Mouse (Mus musculus) monocyte, adult 5-6 weeks (primary cell): ENCODE measurements at regions not wholly inside any gene's neighbourhood (a gene's known extent, or its start where the extent isn't known, plus 50 kb on each side); places are given as distances from the start of the nearest gene placed in this dataset.

Source experiments
- ATAC-seq: fragments of 153-309, 156-312 bp; replicated peaks from 2 replicates; pipeline ENCODE4 v1.8.0; 2017; ENCODE audit warnings: mild to moderate bottlenecking; ENCODE audit not compliant: low TSS enrichment, insufficient number of reproducible peaks, severe bottlenecking, poor library complexity, low FRiP score

GRCm38 (mm10) chr2:133474174-133474573 lies 77.8 kb upstream of the Bmp2 start:
- ATAC-seq, result no peak

- no peak for ATAC-seq
Measured at GRCm38 (mm10) chr2:133480870-133481269, 71.1 kb upstream of the Bmp2 start.

GRCm38 (mm10) chr2:133481305-133481704 lies 70.7 kb upstream of the Bmp2 start:
- no peak for ATAC-seq

GRCm38 (mm10) chr2:133481785-133482184 lies 70.2 kb upstream of the Bmp2 start:
- no peak for ATAC-seq

GRCm38 (mm10) chr2:133495443-133495842 lies 56.5 kb upstream of the Bmp2 start:
- ATAC-seq, result peak; percentile 74

GRCm38 (mm10) chr2:133496389-133496788 lies 55.6 kb upstream of the Bmp2 start:
- no peak for ATAC-seq

GRCm38 (mm10) chr2:133497071-133497470 lies 54.9 kb upstream of the Bmp2 start:
- no peak for ATAC-seq

- ATAC-seq, result no peak; the same call in 1 of the 2 replicates
Measured at GRCm38 (mm10) chr2:133497541-133498185, 54.3 kb upstream of the Bmp2 start.

GRCm38 (mm10) chr2:133498186-133498571 lies 53.8 kb upstream of the Bmp2 start:
- no peak for ATAC-seq

- ATAC-seq, result no peak
Measured at GRCm38 (mm10) chr2:133498717-133499143, 53.2 kb upstream of the Bmp2 start.

GRCm38 (mm10) chr2:133499904-133500303 lies 52.1 kb upstream of the Bmp2 start:
- no peak for ATAC-seq
